Mouse (Mus musculus) intestine, postnatal 0 days (tissue): ENCODE measurements around the gene Mal. TPM values are rescaled to one million over a fixed set of nuclear protein-coding genes. Genes with fewer than 3 reads are reported as not detected.

ENCODE experiments used
- ATAC-seq: fragments of 200-750 bp; cut with Nextera tagmentation; 2 replicates; pipeline ENCODE4 v1.8.0; 2017; ENCODE audit warnings: mild to moderate bottlenecking, moderate TSS enrichment, moderate library complexity
- H3K27ac ChIP-seq: fragments of 300-500 bp; sonication (generic); 2 replicates; pipeline ENCODE4 v1.5.1; 2014; ENCODE audit warnings: mild to moderate bottlenecking, low read depth, low read length, moderate library complexity
- H3K27me3 ChIP-seq: fragments of 300-500 bp; sonication (generic); replicated peaks from 2 replicates; pipeline ENCODE4 v1.6.1; 2014; ENCODE audit warnings: low read length, mixed read lengths; ENCODE audit not compliant: control insufficient read depth, insufficient read depth
- H3K36me3 ChIP-seq: fragments of 300-500 bp; sonication (generic); 2 replicates; pipeline ENCODE4 v1.6.1; 2014; ENCODE audit warnings: mild to moderate bottlenecking, moderate library complexity; ENCODE audit not compliant: control insufficient read depth, insufficient read depth
- H3K4me1 ChIP-seq: fragments of 300-500 bp; sonication (generic); replicated peaks from 2 replicates; pipeline ENCODE4 v1.6.1; 2014; ENCODE audit warnings: antibody characterized with exemption, low read length, mixed read lengths; ENCODE audit not compliant: control insufficient read depth, insufficient read depth
- H3K4me2 ChIP-seq: fragments of 300-500 bp; sonication (generic); replicated peaks from 2 replicates; pipeline ENCODE4 v1.6.1; 2014; ENCODE audit warnings: low read depth, mild to moderate bottlenecking, moderate library complexity
- H3K4me3 ChIP-seq: fragments of 300-500 bp; sonication (generic); 2 replicates; pipeline ENCODE4 v1.5.1; 2014; ENCODE audit warnings: low read depth, low read length
- H3K9ac ChIP-seq: fragments of 300-500 bp; sonication (generic); 2 replicates; pipeline ENCODE4 v1.6.1; 2014; ENCODE audit warnings: mild to moderate bottlenecking, low read depth, low read length
- H3K9me3 ChIP-seq: fragments of 300-500 bp; sonication (generic); 2 replicates; pipeline ENCODE4 v1.6.1; 2016; ENCODE audit warnings: mixed run types; ENCODE audit not compliant: control insufficient read depth
- CTCF ChIP-seq: sonication (generic); IDR thresholded peaks from 2 replicates; pipeline ENCODE4 v1.5.1; 2016; ENCODE audit warnings: low read depth, mild to moderate bottlenecking, control low read depth, antibody characterized with exemption, moderate library complexity
- WGBS: fragments of 180-500 bp; shearing (Covaris S2); extraction: QIAGEN DNeasy Blood & Tissue Kit; methylation state at CpG from one replicate; pipeline ENCODE4 v1.1.7; 2014; 5-methylcytosine and 5-hydroxymethylcytosine counted together
- polyA plus RNA-seq: library from polyadenylated mRNA; unstranded; fragments of >200 nt; fragmentation: Nextera tagmentation; extraction: Ambion mirVana; gene quantifications from 2 replicates; pipeline ENCODE4 v1.2.1, GENCODE M21; 2015

The Mal gene
- polyA plus RNA-seq, 1 experiment from 2014 or later = 1.9 TPM

DNA sequence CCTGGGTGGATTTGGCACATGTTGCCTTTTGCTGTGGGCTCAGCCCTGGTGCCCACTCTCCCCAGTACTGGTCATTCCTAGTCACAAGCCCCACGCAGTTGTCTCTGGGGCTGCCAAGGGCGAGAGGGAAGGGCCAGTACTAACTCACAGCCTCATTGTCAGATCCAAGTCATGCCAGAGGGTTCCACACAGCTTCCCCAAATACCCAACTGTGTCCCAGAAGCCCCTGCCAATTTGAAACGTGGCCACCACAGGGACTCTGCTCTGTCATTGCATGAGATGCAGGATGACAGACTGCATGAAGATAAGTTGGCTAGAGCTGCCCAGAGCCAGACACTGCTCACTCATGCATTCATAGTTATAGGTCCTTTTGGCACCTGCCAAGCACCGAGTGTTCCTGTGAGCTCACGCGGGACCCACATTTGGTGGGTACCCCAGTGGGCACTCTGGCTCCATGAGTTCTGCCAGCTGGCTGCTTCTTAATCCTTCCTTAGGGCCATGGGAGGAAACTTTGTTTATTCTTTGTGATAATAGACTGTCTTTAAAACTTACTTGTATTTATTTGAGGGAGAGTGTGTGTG, 28.4 kb downstream of the Mal start:
- no peak for ATAC-seq
- TF ChIP-seq CTCF = no peak
- H3K27me3 ChIP-seq = no peaks in the 10 kb centered on the region
- WGBS = 77% methylated on average over 6 of the region's 6 CpGs
- no peak overlapping the region for H3K9ac ChIP-seq
- no peak overlapping the region for H3K4me3 ChIP-seq
- no peaks in the 10 kb centered on the region for H3K4me1 ChIP-seq
- no peak overlapping the region for H3K4me2 ChIP-seq
- no peak overlapping the region for H3K27ac ChIP-seq
- H3K9me3 ChIP-seq = no peaks in the 10 kb centered on the region
- H3K36me3 ChIP-seq = no peaks in the 10 kb centered on the region

DNA sequence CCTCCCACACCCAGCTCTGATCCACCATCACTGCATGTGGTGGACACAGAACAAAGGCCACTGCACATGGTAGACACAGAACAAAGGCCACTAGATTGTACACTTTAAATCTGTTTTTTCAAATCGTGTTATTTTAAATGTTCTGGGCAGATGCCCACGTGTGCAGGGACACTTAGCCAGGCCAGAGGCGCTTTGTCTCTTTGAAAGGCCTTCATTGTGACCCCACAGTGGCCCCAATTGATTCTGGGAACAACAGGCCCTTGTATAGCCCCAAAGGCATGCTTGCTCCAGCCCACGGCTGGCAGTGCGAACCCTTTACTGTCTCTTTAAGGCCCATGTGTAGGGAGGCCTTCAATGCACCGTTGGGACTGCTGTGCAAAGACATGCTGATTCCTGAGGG, 29.1 kb downstream of the Mal start:
- 75% methylated on average over 6 of the region's 6 CpGs for WGBS
- no peak overlapping the region for H3K9ac ChIP-seq
- H3K4me2 ChIP-seq = no peak overlapping the region
- H3K9me3 ChIP-seq = no peaks in the 10 kb centered on the region
- no peaks in the 10 kb centered on the region for H3K36me3 ChIP-seq
- TF ChIP-seq CTCF = no peak
- H3K4me3 ChIP-seq = no peak overlapping the region
- H3K4me1 ChIP-seq = no peaks in the 10 kb centered on the region
- H3K27ac ChIP-seq = no peak overlapping the region
- ATAC-seq = no peak
- no peaks in the 10 kb centered on the region for H3K27me3 ChIP-seq

GRCm38 (mm10) chr2:127625659-127626058, 30.8 kb downstream of the Mal start:
- Histone ChIP-seq H3K27ac (no peak overlapping the region), H3K4me3 (no peak overlapping the region), H3K9me3 (no peaks in the 10 kb centered on the region), H3K4me2 (no peak overlapping the region), H3K36me3 (no peaks in the 10 kb centered on the region), H3K4me1 (no peaks in the 10 kb centered on the region), H3K27me3 (no peaks in the 10 kb centered on the region), H3K9ac (no peak overlapping the region)
- WGBS = 60% methylated on average over 5 of the region's 5 CpGs
- no peak for ATAC-seq
- no peak for TF ChIP-seq CTCF

GRCm38 (mm10) chr2:127624786-127625185, 31.7 kb downstream of the Mal start:
- 89% methylated on average over 2 of the region's 2 CpGs for WGBS
- no peaks in the 10 kb centered on the region for H3K27me3 ChIP-seq
- H3K4me2 ChIP-seq = no peak overlapping the region
- no peaks in the 10 kb centered on the region for H3K36me3 ChIP-seq
- no peaks in the 10 kb centered on the region for H3K9me3 ChIP-seq
- H3K4me1 ChIP-seq = no peaks in the 10 kb centered on the region
- no peak for TF ChIP-seq CTCF
- H3K9ac ChIP-seq = no peak overlapping the region
- H3K27ac ChIP-seq = no peak overlapping the region
- ATAC-seq = no peak
- H3K4me3 ChIP-seq = no peak overlapping the region

GRCm38 (mm10) chr2:127622065-127622464, 34.4 kb downstream of the Mal start:
- 41% methylated on average over 3 of the region's 3 CpGs for WGBS

DNA sequence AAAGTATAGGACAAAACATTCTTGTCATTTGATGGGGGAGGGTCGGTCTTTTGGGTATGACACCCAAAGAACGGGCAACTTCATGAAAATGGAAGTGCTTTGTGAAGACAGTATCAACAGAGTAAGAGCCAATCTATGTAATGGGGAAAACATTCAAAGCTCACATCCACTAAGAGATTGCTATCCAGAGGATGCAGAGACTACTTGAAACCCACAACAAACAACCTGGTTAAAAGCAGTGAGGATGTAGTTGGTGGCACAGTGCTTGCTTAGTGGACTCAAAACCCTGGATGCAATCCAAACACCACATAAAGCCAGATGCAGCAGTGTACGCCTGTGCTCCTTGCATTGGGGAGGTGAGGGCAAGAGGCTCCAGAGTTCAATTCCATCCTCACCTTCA, 37.2 kb downstream of the Mal start:
- ATAC-seq = no peak
- TF ChIP-seq CTCF = no peak
- H3K4me3 ChIP-seq = no peak overlapping the region
- H3K9me3 ChIP-seq = no peaks in the 10 kb centered on the region
- no peak overlapping the region for H3K4me2 ChIP-seq
- no peaks in the 10 kb centered on the region for H3K36me3 ChIP-seq
- H3K27me3 ChIP-seq = no peaks in the 10 kb centered on the region
- no peak overlapping the region for H3K9ac ChIP-seq
- H3K27ac ChIP-seq = no peak overlapping the region
- whole genome bisulfite sequencing = 90% methylated on average over 3 of the region's 3 CpGs
- no peaks in the 10 kb centered on the region for H3K4me1 ChIP-seq

More at GRCm38 (mm10) chr2:127622065-127622464, 34.4 kb downstream of the Mal start:
- no peaks in the 10 kb centered on the region for H3K27me3 ChIP-seq
- no peak overlapping the region for H3K4me3 ChIP-seq
- ATAC-seq = no peak
- no peak overlapping the region for H3K4me2 ChIP-seq
- H3K9me3 ChIP-seq = no peaks in the 10 kb centered on the region
- no peak overlapping the region for H3K27ac ChIP-seq
- TF ChIP-seq CTCF = no peak
- H3K36me3 ChIP-seq = no peaks in the 10 kb centered on the region
- no peaks in the 10 kb centered on the region for H3K4me1 ChIP-seq
- H3K9ac ChIP-seq = no peak overlapping the region

GRCm38 (mm10) chr2:127612288-127612687, 44.2 kb downstream of the Mal start:
- H3K27me3 ChIP-seq = no peaks in the 10 kb centered on the region
- H3K4me1 ChIP-seq = no peaks in the 10 kb centered on the region
- no peak overlapping the region for H3K4me3 ChIP-seq
- H3K36me3 ChIP-seq = no peaks in the 10 kb centered on the region
- no peak overlapping the region for H3K27ac ChIP-seq
- H3K9ac ChIP-seq = no peak overlapping the region
- 94% methylated on average over 4 of the region's 4 CpGs for WGBS
- TF ChIP-seq CTCF = no peak
- H3K9me3 ChIP-seq = no peaks in the 10 kb centered on the region
- ATAC-seq = no peak
- no peak overlapping the region for H3K4me2 ChIP-seq
